Mouse (Mus musculus) mesoderm, embryonic 11.5 days (tissue): ENCODE measurements around the gene Ablim2.

Experiments used
- DNase-seq: peaks from one replicate; pipeline ENCODE4 v3.0.0-alpha.2; 2012; ENCODE audit warnings: low read depth, low spot score

Gene Ablim2

GRCm38 (mm10) chr5:35811639-35812295, 54.1 kb downstream of the Ablim2 start:
- no peak for DNase-seq

- no peak for DNase-seq
Measured at GRCm38 (mm10) chr5:35814334-35814941, 56.8 kb downstream of the Ablim2 start.

GRCm38 (mm10) chr5:35815051-35815450, 57.4 kb downstream of the Ablim2 start:
- DNase-seq = no peak

- no peak for DNase-seq
Measured at GRCm38 (mm10) chr5:35817266-35817665, 59.6 kb downstream of the Ablim2 start.

GRCm38 (mm10) chr5:35817882-35818281, 60.2 kb downstream of the Ablim2 start:
- DNase-seq = no peak

GRCm38 (mm10) chr5:35822721-35823120, 65.0 kb downstream of the Ablim2 start:
- no peak for DNase-seq

- no peak for DNase-seq
Measured at GRCm38 (mm10) chr5:35826465-35826864, 68.8 kb downstream of the Ablim2 start.

- DNase-seq = peak; percentile 29
Measured at GRCm38 (mm10) chr5:35827075-35827474, 69.4 kb downstream of the Ablim2 start.

GRCm38 (mm10) chr5:35827856-35828255, 70.2 kb downstream of the Ablim2 start:
- no peak for DNase-seq

- DNase-seq = no peak
Measured at GRCm38 (mm10) chr5:35830101-35830500, 72.4 kb downstream of the Ablim2 start.

GRCm38 (mm10) chr5:35833881-35834280, 76.2 kb downstream of the Ablim2 start:
- DNase-seq = no peak

GRCm38 (mm10) chr5:35836992-35837391, 79.3 kb downstream of the Ablim2 start:
- no peak for DNase-seq

GRCm38 (mm10) chr5:35839262-35839661, 81.6 kb downstream of the Ablim2 start:
- DNase-seq = no peak

- DNase-seq = no peak
Measured at GRCm38 (mm10) chr5:35851485-35851884, 93.8 kb downstream of the Ablim2 start.

GRCm38 (mm10) chr5:35853463-35853862, 95.8 kb downstream of the Ablim2 start:
- no peak for DNase-seq

- no peak for DNase-seq
Measured at GRCm38 (mm10) chr5:35856245-35856644, 98.6 kb downstream of the Ablim2 start.

GRCm38 (mm10) chr5:35858069-35858468, 100.4 kb downstream of the Ablim2 start:
- peak; percentile 81 for DNase-seq

- no peak for DNase-seq
Measured at GRCm38 (mm10) chr5:35861456-35861855, 103.8 kb downstream of the Ablim2 start.

GRCm38 (mm10) chr5:35869973-35870372, 112.3 kb downstream of the Ablim2 start:
- no peak for DNase-seq

- peak; percentile 84 for DNase-seq
Measured at GRCm38 (mm10) chr5:35870408-35871012, 112.8 kb downstream of the Ablim2 start.

GRCm38 (mm10) chr5:35873382-35873781, 115.7 kb downstream of the Ablim2 start:
- no peak for DNase-seq

GRCm38 (mm10) chr5:35876236-35876635, 118.6 kb downstream of the Ablim2 start:
- no peak for DNase-seq

GRCm38 (mm10) chr5:35879199-35879598, 121.5 kb downstream of the Ablim2 start:
- DNase-seq = no peak
